Mouse (Mus musculus) liver, embryonic 12.5 days (tissue): ENCODE data around the gene Calr3. TPM values are rescaled to one million over a fixed set of nuclear protein-coding genes. Genes with fewer than 3 reads are reported as not detected.

ENCODE experiments used
- ATAC-seq: fragments of 200-750 bp; cut with Nextera tagmentation; 2 replicates; pipeline ENCODE4 v1.8.0; 2017; ENCODE audit warnings: moderate number of reproducible peaks, mild to moderate bottlenecking, moderate library complexity
- H3K27ac ChIP-seq: fragments of 300-500 bp; sonication (generic); 2 replicates; pipeline ENCODE4 v1.5.1; 2016; ENCODE audit warnings: mild to moderate bottlenecking
- H3K27me3 ChIP-seq: fragments of 300-500 bp; sonication (generic); replicated peaks from 2 replicates; pipeline ENCODE4 v1.6.1; 2016; ENCODE audit warnings: mild to moderate bottlenecking, moderate library complexity
- H3K36me3 ChIP-seq: fragments of 300-500 bp; sonication (generic); 2 replicates; pipeline ENCODE4 v1.6.1; 2016; ENCODE audit warnings: mild to moderate bottlenecking, moderate library complexity
- H3K4me1 ChIP-seq: fragments of 300-500 bp; sonication (generic); 2 replicates; pipeline ENCODE4 v1.6.1; 2016
- H3K4me2 ChIP-seq: fragments of 300-500 bp; sonication (generic); 2 replicates; pipeline ENCODE4 v1.6.1; 2016; ENCODE audit warnings: mild to moderate bottlenecking, moderate library complexity
- H3K4me3 ChIP-seq: fragments of 300-500 bp; sonication (generic); 2 replicates; pipeline ENCODE4 v1.5.1; 2016; ENCODE audit warnings: mild to moderate bottlenecking, moderate library complexity
- H3K9ac ChIP-seq: fragments of 300-500 bp; sonication (generic); 2 replicates; pipeline ENCODE4 v1.6.1; 2016; ENCODE audit warnings: mild to moderate bottlenecking, moderate library complexity
- H3K9me3 ChIP-seq: fragments of 300-500 bp; sonication (generic); replicated peaks from 2 replicates; pipeline ENCODE4 v1.6.1; 2016; ENCODE audit warnings: mild to moderate bottlenecking, moderate library complexity
- WGBS: fragments of 180-500 bp; shearing (Covaris S2); methylation state at CpG from one replicate; pipeline ENCODE4 v1.1.7; 2016; ENCODE audit not compliant: insufficient replicate concordance; 5-methylcytosine and 5-hydroxymethylcytosine counted together
- polyA plus RNA-seq: library from polyadenylated mRNA; unstranded; fragments of >200 nt; fragmentation: Nextera tagmentation; extraction: Ambion mirVana; gene quantifications from 2 replicates; pipeline ENCODE4 v1.2.1, GENCODE M21; 2016

The Calr3 gene
- polyA plus RNA-seq, 1 experiment from 2014 or later: 1.1 TPM

DNA sequence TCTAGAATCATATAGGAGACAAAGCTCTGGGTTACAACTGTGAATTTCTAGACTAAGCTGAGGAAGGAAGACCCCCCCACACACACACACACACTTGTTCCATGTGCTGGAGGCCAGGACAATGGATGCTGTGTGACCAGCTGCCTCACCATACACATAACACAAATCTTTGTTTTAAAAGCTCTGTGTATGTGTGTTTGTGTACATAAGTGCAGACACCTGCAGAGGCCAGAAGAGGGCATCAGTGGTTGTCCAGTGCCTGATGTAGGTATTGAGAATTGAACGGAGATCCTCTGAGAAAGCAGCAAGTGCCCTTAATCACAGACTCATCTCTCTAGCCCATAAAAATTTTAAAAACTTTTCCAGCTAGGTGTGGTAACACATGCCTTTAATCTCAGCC, 20.7 kb downstream of the Calr3 start:
- H3K9ac ChIP-seq: no peak overlapping the region
- WGBS: 68% methylated on average over 1 of the region's 1 CpGs
- no peaks in the 10 kb centered on the region for H3K27me3 ChIP-seq
- H3K36me3 ChIP-seq: peaks cover 12% of the 10 kb centered on the region
- H3K4me3 ChIP-seq: no peak overlapping the region
- H3K9me3 ChIP-seq: no peaks in the 10 kb centered on the region
- H3K4me2 ChIP-seq: no peak overlapping the region
- no peak for ATAC-seq
- H3K4me1 ChIP-seq: peaks cover 43% of the 10 kb centered on the region
- H3K27ac ChIP-seq: no peak overlapping the region

DNA sequence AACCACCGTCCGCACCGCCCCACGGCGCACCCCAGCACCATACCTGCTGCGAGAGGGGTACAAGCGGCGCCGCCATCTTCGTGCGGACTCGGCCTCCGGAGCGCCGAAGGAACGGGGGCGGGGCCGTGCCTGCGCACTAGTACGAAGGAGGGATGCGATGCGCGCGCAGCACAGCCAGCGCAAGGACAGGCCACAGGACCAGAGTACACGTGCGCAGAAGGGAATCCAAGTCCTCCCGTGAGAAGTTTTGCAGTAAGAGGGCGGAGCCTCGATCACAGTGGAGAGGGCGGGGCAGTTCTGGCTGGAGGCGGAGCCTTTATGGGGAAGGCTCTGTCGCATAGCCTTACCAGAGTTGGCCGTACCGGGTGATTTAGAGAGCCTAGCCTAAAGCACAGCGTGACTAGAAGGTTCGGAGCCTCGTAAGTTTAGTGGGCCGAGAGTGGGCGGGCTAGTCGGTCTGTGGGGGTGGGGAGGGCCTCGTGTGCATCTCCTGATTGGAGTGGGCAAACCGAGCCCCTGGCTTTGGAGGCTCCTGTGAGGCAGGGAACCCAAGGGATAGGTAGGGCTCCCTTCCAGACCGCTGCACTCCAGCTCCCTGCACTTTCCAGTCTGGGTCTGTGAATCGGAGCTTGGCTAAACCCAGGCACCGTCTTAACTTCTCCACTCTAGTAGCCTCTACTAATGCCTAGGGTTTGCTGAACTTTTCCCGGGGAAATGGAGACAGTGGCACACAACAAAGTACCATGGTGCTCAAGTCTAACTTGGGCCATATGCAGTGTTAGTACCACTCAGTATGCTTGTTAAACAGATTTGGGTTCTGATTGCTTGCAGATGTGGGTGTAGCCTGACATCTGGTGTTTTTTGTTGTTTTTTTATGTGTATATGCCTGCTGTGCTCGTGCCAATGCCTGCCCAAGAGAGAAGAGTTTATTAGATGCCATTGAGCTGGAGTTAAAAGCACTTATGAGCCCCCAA, 22.0 kb downstream of the Calr3 start, which contains the start of gene Eps15l1:
Gene Eps15l1 (minus strand): TSS at position 99 of the 974 bp plus-strand sequence.
- Histone ChIP-seq H3K4me1 (peaks cover 56% of the 10 kb centered on the region), H3K9me3 (no peaks in the 10 kb centered on the region), H3K27ac (peak within 1 kb of the TSS; percentile 97), H3K36me3 (peaks cover 16% of the 10 kb centered on the region), H3K4me2 (peak within 1 kb of the TSS; percentile 91), H3K27me3 (no peaks in the 10 kb centered on the region), H3K4me3 (peak within 1 kb of the TSS; percentile 93), H3K9ac (peak within 1 kb of the TSS; percentile 97)
- WGBS: 2% methylated on average over 48 of the region's 48 CpGs
- ATAC-seq: peak; percentile 95

DNA sequence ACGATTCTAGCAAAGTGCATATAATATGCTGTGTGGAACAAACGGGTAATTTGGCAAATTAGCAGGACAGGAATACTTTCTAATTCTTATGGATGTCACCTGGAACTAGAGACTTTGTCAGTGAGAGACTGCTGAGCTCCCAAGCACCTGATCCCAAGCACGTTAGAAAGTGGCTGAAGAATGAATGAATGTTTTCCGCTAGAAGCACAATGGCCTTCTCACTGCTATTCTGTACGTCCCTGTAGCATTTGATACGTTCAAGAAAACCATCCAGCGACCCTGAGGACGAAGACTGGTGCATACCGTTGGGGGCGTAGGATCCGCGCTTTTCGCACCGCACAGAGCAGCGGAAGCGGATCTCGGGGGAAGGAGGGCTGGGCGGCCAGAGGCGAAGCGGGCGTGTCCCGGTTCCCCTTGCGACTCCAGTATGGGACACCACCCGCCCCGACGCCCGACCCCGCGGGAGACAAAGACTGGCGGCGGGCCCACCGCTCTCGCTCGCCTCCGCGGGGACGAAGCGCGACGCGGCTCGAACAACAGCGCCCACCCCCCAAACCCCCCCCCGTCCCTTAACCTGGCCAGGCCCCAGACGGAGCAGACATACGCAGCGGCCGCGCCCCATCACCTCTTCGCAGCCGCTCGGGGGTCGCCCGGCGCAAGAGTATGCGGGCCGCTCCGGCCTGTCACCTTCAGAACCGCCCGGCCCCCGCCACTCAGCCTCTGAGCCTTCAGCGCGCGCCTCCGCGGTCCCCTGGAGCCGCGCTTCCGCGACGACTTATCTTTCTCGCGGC, 22.9 kb downstream of the Calr3 start:
- H3K4me2 ChIP-seq: peak overlapping the region; percentile 91
- peaks cover 65% of the 10 kb centered on the region for H3K4me1 ChIP-seq
- ATAC-seq: peak; percentile 38
- H3K4me3 ChIP-seq: peak overlapping the region; percentile 93
- peaks cover 16% of the 10 kb centered on the region for H3K36me3 ChIP-seq
- H3K27ac ChIP-seq: peak overlapping the region; percentile 97
- 4% methylated on average over 73 of the region's 73 CpGs for WGBS
- no peaks in the 10 kb centered on the region for H3K27me3 ChIP-seq
- H3K9ac ChIP-seq: peak overlapping the region; percentile 97
- H3K9me3 ChIP-seq: no peaks in the 10 kb centered on the region

DNA sequence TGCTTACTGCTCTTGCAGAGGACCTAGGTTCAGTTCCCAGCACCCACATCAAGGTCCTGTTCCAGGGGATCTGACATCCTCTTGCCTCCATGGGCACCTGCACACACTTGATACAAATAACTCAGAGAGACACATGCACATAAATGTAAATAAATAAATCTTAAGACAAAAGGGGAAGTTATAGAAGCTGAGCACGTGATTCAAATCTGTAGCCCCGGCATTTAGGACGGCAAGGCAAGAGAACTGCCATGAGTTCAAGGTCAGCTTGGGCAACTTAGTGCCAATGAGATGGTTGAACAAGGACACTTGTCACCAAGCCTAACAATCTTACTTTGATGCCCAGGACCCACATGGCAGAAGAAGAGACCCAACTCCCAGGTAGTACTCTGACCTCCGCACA, 25.6 kb downstream of the Calr3 start:
- Histone ChIP-seq H3K4me2 (no peak overlapping the region), H3K36me3 (peaks cover 19% of the 10 kb centered on the region), H3K27ac (peak overlapping the region; percentile 96; the same call in 1 of the 2 replicates), H3K9ac (no peak overlapping the region; the same call in 1 of the 2 replicates), H3K9me3 (no peaks in the 10 kb centered on the region), H3K4me1 (peaks cover 88% of the 10 kb centered on the region), H3K4me3 (no peak overlapping the region), H3K27me3 (no peaks in the 10 kb centered on the region)
- 85% methylated on average over 4 of the region's 4 CpGs for WGBS
- ATAC-seq: no peak

DNA sequence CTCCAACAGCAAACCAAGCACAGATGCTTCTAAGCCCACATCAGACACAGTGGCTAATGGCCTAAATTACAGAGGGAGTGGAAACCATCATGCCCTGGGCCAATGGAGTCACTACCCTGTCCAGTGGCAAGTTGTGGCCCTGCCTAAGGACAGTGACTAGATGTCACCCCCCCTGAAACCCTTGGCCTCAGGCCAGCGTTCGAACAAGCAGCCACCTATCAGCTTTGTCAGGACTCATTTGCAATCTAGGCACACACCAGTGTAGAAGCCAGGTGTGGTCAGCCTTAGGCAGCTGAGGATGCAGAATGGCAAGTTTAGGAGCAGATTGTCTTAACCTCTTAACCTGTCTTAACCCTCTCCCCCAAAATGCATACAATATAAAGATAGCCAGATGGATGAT, 28.4 kb downstream of the Calr3 start:
- no peaks in the 10 kb centered on the region for H3K27me3 ChIP-seq
- H3K4me1 ChIP-seq: peaks cover 100% of the 10 kb centered on the region
- peak overlapping the region; percentile 59 for H3K9ac ChIP-seq
- H3K36me3 ChIP-seq: peaks cover 35% of the 10 kb centered on the region
- H3K9me3 ChIP-seq: no peaks in the 10 kb centered on the region
- H3K27ac ChIP-seq: peak overlapping the region; percentile 96
- 46% methylated on average over 2 of the region's 2 CpGs for WGBS
- no peak overlapping the region for H3K4me3 ChIP-seq
- ATAC-seq: peak; percentile 10
- H3K4me2 ChIP-seq: peak overlapping the region; percentile 75

DNA sequence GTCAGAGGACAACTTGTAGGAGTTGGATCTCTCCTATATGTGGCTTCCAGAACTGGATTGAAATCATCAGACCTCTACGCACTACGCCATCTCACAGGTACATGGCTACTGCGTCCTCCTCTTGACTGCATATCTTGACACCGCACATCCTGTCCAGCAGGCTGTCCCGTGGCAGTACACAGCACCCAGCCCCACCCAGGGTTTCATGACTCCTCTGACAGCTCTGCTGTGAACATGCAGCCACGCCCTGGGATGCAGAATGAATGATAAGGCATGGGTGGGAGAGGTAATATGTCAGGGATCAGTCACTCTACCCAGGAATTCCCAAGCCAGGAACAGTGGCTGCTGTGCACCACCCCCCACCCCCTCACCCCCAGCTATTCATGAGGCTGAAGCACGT, 29.8 kb downstream of the Calr3 start:
- H3K36me3 ChIP-seq: peaks cover 36% of the 10 kb centered on the region
- peak; percentile 99 for ATAC-seq
- H3K27me3 ChIP-seq: no peaks in the 10 kb centered on the region
- H3K9me3 ChIP-seq: no peaks in the 10 kb centered on the region
- peak overlapping the region; percentile 75 for H3K4me2 ChIP-seq
- peak overlapping the region; percentile 96 for H3K27ac ChIP-seq
- peaks cover 99% of the 10 kb centered on the region for H3K4me1 ChIP-seq
- H3K4me3 ChIP-seq: peak overlapping the region; percentile 39
- peak overlapping the region; percentile 65 for H3K9ac ChIP-seq
- WGBS: 21% methylated on average over 7 of the region's 7 CpGs

DNA sequence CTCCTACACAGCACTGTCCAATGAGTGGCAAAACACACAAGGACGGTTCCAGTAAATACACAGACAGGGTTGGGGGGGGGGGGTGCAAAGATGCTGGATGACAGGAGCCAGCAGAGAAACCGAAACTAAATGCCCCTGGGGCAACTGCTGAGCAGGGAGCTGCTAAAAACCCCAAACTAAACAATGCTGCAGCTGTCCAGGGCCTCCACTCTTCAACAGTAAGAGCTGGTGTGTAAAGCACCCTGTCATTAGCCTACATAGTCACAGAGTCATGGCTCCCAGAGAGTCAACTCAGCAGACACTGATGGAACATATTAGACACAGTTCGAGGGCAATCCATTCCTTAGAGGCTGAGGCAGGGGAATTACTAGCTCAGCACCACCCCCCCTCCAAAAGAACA, 34.2 kb downstream of the Calr3 start:
- WGBS: 61% methylated on average over 3 of the region's 3 CpGs
- Histone ChIP-seq H3K4me3 (no peak overlapping the region), H3K36me3 (peaks cover 21% of the 10 kb centered on the region), H3K9ac (no peak overlapping the region), H3K4me2 (no peak overlapping the region), H3K27me3 (no peaks in the 10 kb centered on the region), H3K9me3 (no peaks in the 10 kb centered on the region), H3K4me1 (peaks cover 81% of the 10 kb centered on the region), H3K27ac (peak overlapping the region; percentile 48; the same call in 1 of the 2 replicates)
- ATAC-seq: no peak

DNA sequence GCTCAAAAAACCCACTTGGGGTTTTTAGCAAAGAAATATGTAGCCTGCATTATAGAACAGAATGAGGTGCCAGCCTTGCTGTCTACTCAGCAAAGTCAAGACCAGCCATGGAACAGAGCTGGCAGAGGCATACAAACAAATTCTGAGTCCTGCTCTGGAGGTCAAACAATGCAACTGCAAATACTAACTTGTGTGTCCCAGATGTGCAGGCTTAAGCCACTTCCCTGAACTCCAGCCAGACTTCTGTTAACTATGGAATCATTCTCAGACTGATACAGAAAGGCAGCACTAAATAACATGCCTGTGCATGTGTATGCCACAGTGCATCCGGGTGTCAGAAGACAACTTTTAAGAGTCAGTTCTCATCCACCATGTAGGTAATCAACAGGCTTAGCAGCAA, 35.8 kb downstream of the Calr3 start:
- no peak overlapping the region for H3K27ac ChIP-seq
- no peak for ATAC-seq
- no peak overlapping the region for H3K4me2 ChIP-seq
- no peak overlapping the region for H3K9ac ChIP-seq
- H3K4me3 ChIP-seq: no peak overlapping the region
- H3K36me3 ChIP-seq: peaks cover 26% of the 10 kb centered on the region
- H3K27me3 ChIP-seq: no peaks in the 10 kb centered on the region
- peaks cover 71% of the 10 kb centered on the region for H3K4me1 ChIP-seq
- no peaks in the 10 kb centered on the region for H3K9me3 ChIP-seq
- WGBS: 90% methylated on average over 1 of the region's 1 CpGs

DNA sequence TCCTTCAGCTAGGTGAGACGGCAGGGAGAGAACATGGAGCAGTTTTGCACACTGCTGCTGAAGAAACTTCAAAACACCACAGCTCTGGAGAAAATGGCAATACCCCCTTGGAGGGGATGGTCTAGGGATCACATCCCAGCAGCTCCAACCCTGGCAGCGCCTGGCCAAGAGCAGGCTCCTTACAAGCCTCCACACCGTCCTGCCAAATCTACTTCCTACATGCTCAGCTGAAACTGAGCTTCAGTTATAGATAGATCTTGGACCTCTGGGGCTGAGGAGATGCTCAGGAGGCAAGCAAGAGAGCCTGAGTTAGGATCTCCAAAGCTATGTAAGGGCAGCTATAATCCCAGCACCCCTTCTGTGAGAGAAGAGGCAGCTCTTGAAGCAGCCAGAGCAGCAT, 40.7 kb downstream of the Calr3 start:
- Histone ChIP-seq H3K4me3 (no peak overlapping the region), H3K9ac (no peak overlapping the region), H3K9me3 (no peaks in the 10 kb centered on the region), H3K36me3 (peaks cover 25% of the 10 kb centered on the region), H3K4me1 (peaks cover 56% of the 10 kb centered on the region), H3K27me3 (no peaks in the 10 kb centered on the region), H3K4me2 (no peak overlapping the region), H3K27ac (no peak overlapping the region)
- 87% methylated on average over 3 of the region's 3 CpGs for WGBS
- no peak for ATAC-seq

DNA sequence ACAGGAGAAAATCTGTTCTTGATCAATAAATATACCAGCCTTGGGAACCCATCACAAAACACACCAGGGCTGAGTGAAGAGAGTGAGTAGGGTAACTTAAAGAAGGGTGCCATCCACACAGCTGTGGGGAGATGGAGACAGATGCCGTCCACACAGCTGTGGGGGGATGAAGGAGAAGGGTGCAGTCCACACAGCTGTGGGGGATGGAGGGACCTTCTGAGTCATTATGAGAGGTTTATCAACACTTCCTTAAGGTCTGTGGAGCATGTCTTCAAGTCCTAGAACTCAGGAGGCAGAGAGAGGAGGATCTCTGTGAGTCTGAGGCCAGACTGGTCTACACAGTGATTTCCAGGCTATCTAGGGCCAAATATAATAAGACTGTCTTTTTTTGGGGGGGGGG, 42.3 kb downstream of the Calr3 start:
- no peaks in the 10 kb centered on the region for H3K27me3 ChIP-seq
- 75% methylated on average over 1 of the region's 1 CpGs for WGBS
- peaks cover 49% of the 10 kb centered on the region for H3K4me1 ChIP-seq
- no peak for ATAC-seq
- H3K9ac ChIP-seq: no peak overlapping the region
- H3K4me3 ChIP-seq: no peak overlapping the region
- peaks cover 41% of the 10 kb centered on the region for H3K36me3 ChIP-seq
- no peaks in the 10 kb centered on the region for H3K9me3 ChIP-seq
- no peak overlapping the region for H3K27ac ChIP-seq
- no peak overlapping the region for H3K4me2 ChIP-seq

DNA sequence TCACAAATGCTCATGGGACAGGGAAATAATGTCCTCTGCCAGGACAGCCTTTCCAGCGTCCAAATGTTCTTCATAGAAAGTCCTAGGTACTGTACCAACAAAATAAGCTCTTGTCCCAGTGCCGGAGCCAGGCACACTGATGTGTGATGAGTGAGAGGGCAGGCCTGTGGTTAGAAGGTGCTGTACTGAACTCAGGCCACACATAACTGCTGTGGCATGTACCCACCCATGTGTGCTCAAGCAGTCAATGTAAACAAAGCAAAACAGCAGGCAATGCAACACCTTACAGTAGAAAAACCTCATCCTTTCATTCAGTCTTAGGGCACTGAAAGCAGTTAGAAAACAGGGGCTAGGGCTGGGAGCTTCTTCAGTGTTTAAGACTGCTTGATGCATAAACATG, 57.9 kb downstream of the Calr3 start:
- no peaks in the 10 kb centered on the region for H3K27me3 ChIP-seq
- no peak overlapping the region for H3K4me3 ChIP-seq
- 83% methylated on average over 2 of the region's 2 CpGs for WGBS
- peaks cover 99% of the 10 kb centered on the region for H3K36me3 ChIP-seq
- ATAC-seq: no peak
- H3K9ac ChIP-seq: no peak overlapping the region
- H3K4me1 ChIP-seq: no peaks in the 10 kb centered on the region
- no peaks in the 10 kb centered on the region for H3K9me3 ChIP-seq
- H3K27ac ChIP-seq: no peak overlapping the region; the same call in 1 of the 2 replicates
- no peak overlapping the region for H3K4me2 ChIP-seq

DNA sequence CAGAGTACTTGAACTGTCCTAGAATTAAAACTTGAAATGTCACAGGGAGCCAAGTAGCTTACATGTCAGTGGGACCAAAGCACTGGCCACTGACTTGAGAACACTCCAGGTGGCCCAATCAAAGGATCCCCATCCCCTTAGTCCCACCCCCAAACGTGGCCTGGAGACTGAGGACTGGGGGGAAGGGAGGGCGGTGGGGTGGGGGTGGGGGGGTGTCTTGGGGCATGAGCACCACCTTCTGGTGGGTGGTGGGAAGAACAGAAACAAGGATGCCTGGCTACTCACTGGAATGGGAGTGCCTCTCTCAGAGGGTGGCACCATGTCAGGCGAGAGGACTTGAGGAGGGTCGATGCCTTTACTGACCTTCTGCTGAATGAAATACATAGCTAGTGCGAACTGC, 61.3 kb downstream of the Calr3 start:
- Histone ChIP-seq H3K9ac (no peak overlapping the region), H3K27ac (no peak overlapping the region), H3K9me3 (no peaks in the 10 kb centered on the region), H3K4me2 (no peak overlapping the region), H3K4me1 (no peaks in the 10 kb centered on the region), H3K4me3 (no peak overlapping the region), H3K27me3 (no peaks in the 10 kb centered on the region), H3K36me3 (peaks cover 100% of the 10 kb centered on the region)
- 63% methylated on average over 5 of the region's 5 CpGs for WGBS
- ATAC-seq: no peak
